Mouse (Mus musculus) Patski (cell line): ENCODE data around the gene S1pr5. TPM values are rescaled to one million over a fixed set of nuclear protein-coding genes. Genes with fewer than 3 reads are reported as not detected.
"Not testable (repeated sequence)": the region's sequence is repeated elsewhere in the genome, so short reads cannot be mapped to it uniquely, and the experiment has no call there.

Source experiments
- ATAC-seq: fragments of 100-300 bp; one replicate; pipeline ENCODE4 v1.8.0; 2021
- CTCF ChIA-PET: fragments of 350-600 bp; sonication (Branson Sonifier 250); formaldehyde crosslinking; loops from one replicate; lab custom pipeline; 2022; ENCODE audit warnings: inconsistent platforms; lab: Charles Lee
- POLR2A ChIA-PET: fragments of 350-600 bp; sonication (Branson Sonifier 250); formaldehyde crosslinking; loops from one replicate; lab custom pipeline; 2022; ENCODE audit warnings: antibody characterized with exemption, inconsistent platforms; lab: Charles Lee
- DNase-seq: peaks from one replicate; pipeline ENCODE4 v3.0.0-alpha.2; 2011; ENCODE audit warnings: low read depth, low spot score
- H3K27me3 ChIP-seq: fragments of 371-371 bp; one replicate; pipeline ENCODE4 v1.5.1; 2021
- CTCF ChIP-seq: fragments of 100-300 bp; IDR thresholded peaks from one replicate; pipeline ENCODE4 v1.5.1; 2021
- in situ Hi-C: fragments of 300-500 bp; cut with MboI; formaldehyde crosslinking; loops from 3 replicates; pipeline ENCODE4 v1.11.1; 2018; ENCODE audit warnings: low pct_unique_long_range_greater_than_20kb, mixed read lengths
- polyA plus RNA-seq: library from polyadenylated mRNA; unstranded; gene quantifications from one replicate; pipeline ENCODE4 v1.2.3, GENCODE M21; 2021

The S1pr5 gene
- polyA plus RNA-seq, 1 experiment from 2014 or later = not detected

- POLR2A ChIA-PET = no interaction called here
- in situ Hi-C loops = no loop called here
- no peak for TF ChIP-seq CTCF
- no peaks in the 10 kb centered on the region for H3K27me3 ChIP-seq
- DNase-seq (no peak), ATAC-seq (peak; percentile 46)
- CTCF ChIA-PET = interaction anchor here (1.3 kb wide), 1 partner anchor 11 kb away, joined by 3 read pairs; no protein-coding TSS in a partner anchor
Measured at GRCm38 (mm10) chr9:21224576-21225414, 23.4 kb downstream of the S1pr5 start.

- H3K27me3 ChIP-seq = no peaks in the 10 kb centered on the region
- ATAC-seq = no peak
- POLR2A ChIA-PET = interaction anchor here (0.6 to 1.1 kb wide), 2 partner anchors 55 to 193 kb away, joined by 3 to 6 read pairs; no protein-coding TSS in a partner anchor
- in situ Hi-C loops = no loop called here
- no peak for TF ChIP-seq CTCF
- CTCF ChIA-PET = interaction anchor here (1.2 kb wide), 2 partner anchors 14 to 20 kb away, joined by 3 read pairs; no protein-coding TSS in a partner anchor
- DNase-seq = no peak
Measured at GRCm38 (mm10) chr9:21223906-21224305, 24.3 kb downstream of the S1pr5 start.

GRCm38 (mm10) chr9:21223490-21223889 lies 24.8 kb downstream of the S1pr5 start:
- ChIA-PET CTCF (interaction anchor here (1.1 to 1.2 kb wide), 3 partner anchors 15 to 134 kb away, joined by 3 read pairs; no protein-coding TSS in a partner anchor), POLR2A (interaction anchor here (0.6 to 1.1 kb wide), 3 partner anchors 54 to 192 kb away, joined by 3 to 6 read pairs (median 3); no protein-coding TSS in a partner anchor)
- in situ Hi-C loops, DNase-seq, H3K27me3 ChIP-seq, ATAC-seq: not testable (repeated sequence)

GRCm38 (mm10) chr9:21221383-21221929 lies 26.8 kb downstream of the S1pr5 start:
- DNase-seq (no peak), ATAC-seq (no peak)
- no peaks in the 10 kb centered on the region for H3K27me3 ChIP-seq
- in situ Hi-C loops = no loop called here
- POLR2A ChIA-PET = no interaction called here
- peak; percentile 63 for TF ChIP-seq CTCF
- CTCF ChIA-PET = interaction anchor here (0.7 to 2.7 kb wide), 18 partner anchors 12 to 225 kb away, joined by 3 to 14 read pairs (median 4); partner anchors contain the start of gene Slc44a2

GRCm38 (mm10) chr9:21220490-21221382 lies 27.5 kb downstream of the S1pr5 start:
- POLR2A ChIA-PET = no interaction called here
- DNase-seq (peak; percentile 70), ATAC-seq (peak; percentile 92)
- in situ Hi-C loops = no loop called here
- CTCF ChIA-PET = interaction anchor here (0.6 to 2.7 kb wide), 30 partner anchors 9 to 317 kb away, joined by 3 to 14 read pairs (median 4); partner anchors contain the start of gene Slc44a2
- peak; percentile 98 for TF ChIP-seq CTCF
- H3K27me3 ChIP-seq = no peaks in the 10 kb centered on the region

- in situ Hi-C loops = no loop called here
- ATAC-seq = no peak
- H3K27me3 ChIP-seq = no peaks in the 10 kb centered on the region
- no peak for DNase-seq
- ChIA-PET CTCF (interaction anchor here (0.7 to 2.7 kb wide), 20 partner anchors 9 to 102 kb away, joined by 3 to 14 read pairs (median 4); no protein-coding TSS in a partner anchor), POLR2A (no interaction called here)
- TF ChIP-seq CTCF = no peak
Measured at GRCm38 (mm10) chr9:21219820-21220219, 28.4 kb downstream of the S1pr5 start.

- DNase-seq = no peak
- no peaks in the 10 kb centered on the region for H3K27me3 ChIP-seq
- in situ Hi-C loops = no loop called here
- TF ChIP-seq CTCF = no peak
- no peak for ATAC-seq
- ChIA-PET CTCF (no interaction called here), POLR2A (no interaction called here)
Measured at GRCm38 (mm10) chr9:21216050-21216841, 32.0 kb downstream of the S1pr5 start.

GRCm38 (mm10) chr9:21213617-21214190 lies 34.5 kb downstream of the S1pr5 start:
- no peaks in the 10 kb centered on the region for H3K27me3 ChIP-seq
- ChIA-PET CTCF (no interaction called here), POLR2A (no interaction called here)
- TF ChIP-seq CTCF = no peak
- DNase-seq = no peak
- in situ Hi-C loops = no loop called here
- no peak for ATAC-seq

- ATAC-seq = no peak
- ChIA-PET CTCF (no interaction called here), POLR2A (no interaction called here)
- H3K27me3 ChIP-seq = no peaks in the 10 kb centered on the region
- no peak for DNase-seq
- no peak for TF ChIP-seq CTCF
- in situ Hi-C loops = no loop called here
Measured at GRCm38 (mm10) chr9:21211624-21212023, 36.6 kb downstream of the S1pr5 start.
